Mouse (Mus musculus) cerebellum, postnatal 10 days (tissue): ENCODE data around the gene Cuedc1.

Experiments used
- DNase-seq, 2 experiments: peaks; one replicate each; pipeline ENCODE4 v3.0.0; 2021; ENCODE audit warnings: mixed read lengths in 2 of 2

Gene Cuedc1

DNA sequence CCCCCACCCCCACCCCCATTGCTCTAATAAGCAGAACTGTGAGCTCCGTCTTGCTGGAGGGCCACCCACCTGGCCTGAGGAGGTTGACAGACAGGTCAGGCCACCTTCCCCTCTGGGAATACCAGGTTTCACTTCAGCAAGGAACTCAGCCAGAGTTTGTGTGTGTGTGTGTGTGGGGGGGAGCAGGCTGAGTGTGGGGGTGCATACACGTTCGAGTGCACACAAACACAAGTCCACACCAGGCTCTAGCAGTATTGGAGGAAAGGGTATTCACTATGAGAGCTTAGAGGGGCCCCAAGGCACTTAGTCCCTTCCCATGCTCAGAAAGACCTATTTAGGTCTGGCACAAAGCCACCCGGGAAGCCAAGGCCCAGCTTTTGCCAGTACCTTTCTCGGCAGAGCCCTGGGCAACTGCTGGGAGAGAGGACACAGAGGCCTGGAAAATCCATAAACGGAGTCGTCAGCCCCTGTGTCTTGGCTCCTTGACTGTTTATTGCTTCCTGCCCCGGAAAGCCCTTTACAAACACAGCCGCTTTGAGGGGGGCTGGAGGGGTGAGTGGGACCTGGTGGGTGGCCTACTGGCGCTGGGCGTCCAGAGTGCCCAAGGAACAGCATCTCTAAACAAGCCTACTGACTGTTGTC is 50.9 kb downstream of the Cuedc1 start:
- DNase-seq, result peak; percentile 81 to 83

GRCm38 (mm10) chr11:88151379-88152155 is 53.7 kb downstream of the Cuedc1 start:
- DNase-seq, result no peak

GRCm38 (mm10) chr11:88153880-88154279 is 56.0 kb downstream of the Cuedc1 start:
- DNase-seq, result no peak

DNA sequence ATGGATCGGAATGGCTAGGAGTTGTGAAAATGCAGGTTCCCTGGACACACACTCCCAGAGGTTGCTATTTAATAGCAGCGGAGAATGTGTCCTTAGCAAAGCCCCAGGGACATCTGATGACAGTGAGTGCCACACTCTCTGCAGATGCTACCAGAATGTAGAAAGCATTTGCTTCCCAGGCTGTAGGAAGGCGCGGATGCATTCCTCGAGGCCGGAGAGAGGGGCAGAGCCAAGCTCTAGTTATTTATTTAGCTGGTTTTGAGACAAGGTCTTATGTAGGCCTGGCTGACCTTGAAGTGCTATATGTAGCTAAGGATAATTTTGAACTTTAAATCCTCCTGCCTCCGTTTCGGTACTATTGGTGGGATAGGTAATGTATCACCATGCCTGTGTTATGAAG is 56.6 kb downstream of the Cuedc1 start:
- no peak for DNase-seq

DNA sequence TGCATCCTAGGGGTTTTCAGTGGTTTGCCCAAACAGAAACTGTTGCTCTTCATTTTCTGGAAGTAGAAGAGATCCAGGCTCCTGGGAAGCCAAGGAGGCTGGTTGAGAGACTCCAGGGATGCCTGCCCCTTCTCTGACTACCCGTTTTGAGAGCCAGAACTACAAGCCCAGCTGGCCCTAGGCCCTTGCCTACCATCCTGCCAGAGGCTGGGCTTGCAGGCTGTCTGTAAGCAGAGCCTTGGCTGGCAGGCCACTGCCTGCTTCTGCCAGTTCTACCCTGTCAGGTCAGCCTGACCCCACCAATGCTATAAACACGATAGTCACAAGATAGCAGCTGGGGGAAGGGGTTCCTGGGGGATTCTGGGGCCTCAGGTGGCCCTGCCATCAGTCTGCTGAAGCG is 57.6 kb downstream of the Cuedc1 start:
- peak; percentile 82 to 88 for DNase-seq

DNA sequence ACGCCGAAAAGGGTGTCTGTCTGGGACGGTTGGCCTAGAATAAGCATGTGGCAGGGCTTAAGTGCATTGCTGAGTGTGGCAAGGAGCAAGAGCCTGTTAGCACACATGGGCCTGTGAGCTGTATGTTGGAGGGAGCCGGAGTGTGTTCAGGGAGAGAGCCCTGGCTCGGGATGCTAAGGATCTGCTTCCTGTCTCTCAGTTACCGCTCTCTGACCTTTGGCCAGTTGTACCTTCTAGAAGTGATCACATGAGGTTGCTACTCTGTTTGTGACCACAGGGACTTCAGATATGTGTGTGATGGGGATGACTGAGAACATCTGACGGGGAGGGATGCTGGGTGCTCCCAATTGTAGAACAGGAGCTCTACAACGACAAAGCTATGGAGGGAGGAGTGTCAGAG is 58.1 kb downstream of the Cuedc1 start:
- no peak for DNase-seq

DNA sequence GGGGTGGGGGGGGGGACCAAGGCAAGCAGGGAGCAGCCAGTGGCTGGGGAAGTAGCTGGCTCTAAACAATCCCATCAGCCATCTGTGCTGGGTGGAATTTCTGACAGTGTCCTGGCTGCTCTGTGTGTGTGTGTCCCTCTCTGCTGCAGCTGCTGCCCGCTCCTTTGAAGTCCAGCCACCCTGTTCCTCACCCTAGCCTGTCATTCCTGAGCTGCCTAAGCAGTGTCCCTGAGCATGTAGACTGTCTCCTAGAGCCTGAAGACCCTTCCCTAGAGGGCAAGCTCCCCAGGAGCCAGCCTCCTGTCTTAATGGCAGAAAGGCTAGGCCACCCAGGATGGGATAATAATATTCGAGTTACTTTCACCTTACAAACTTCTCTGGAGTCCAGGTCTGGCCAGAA is 58.5 kb downstream of the Cuedc1 start:
- DNase-seq, result no peak

DNA sequence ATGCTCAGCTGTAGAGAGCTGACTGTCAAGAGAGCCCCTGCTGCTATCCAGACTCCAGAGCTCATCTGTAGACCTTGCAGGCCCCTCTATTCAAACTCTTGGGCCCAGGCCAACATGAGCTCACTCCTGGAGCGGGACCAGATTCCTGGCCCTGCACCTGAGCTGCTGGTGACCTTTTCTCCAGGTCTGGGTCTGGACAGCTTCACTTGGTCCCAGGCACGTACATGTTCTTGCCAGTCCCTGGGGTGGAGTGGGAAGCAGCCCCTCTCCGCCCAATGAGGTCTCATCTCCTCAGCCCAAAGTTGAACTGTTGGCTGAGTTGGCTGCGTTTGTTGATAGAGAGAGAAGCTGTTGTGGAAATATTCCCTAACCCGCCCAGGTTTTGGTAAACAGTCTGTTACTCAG is 61.0 kb downstream of the Cuedc1 start:
- peak; percentile 76 to 79 for DNase-seq

GRCm38 (mm10) chr11:88159389-88159788 is 61.5 kb downstream of the Cuedc1 start:
- peak in 1 of 2 experiments; percentile 46 for DNase-seq

DNA sequence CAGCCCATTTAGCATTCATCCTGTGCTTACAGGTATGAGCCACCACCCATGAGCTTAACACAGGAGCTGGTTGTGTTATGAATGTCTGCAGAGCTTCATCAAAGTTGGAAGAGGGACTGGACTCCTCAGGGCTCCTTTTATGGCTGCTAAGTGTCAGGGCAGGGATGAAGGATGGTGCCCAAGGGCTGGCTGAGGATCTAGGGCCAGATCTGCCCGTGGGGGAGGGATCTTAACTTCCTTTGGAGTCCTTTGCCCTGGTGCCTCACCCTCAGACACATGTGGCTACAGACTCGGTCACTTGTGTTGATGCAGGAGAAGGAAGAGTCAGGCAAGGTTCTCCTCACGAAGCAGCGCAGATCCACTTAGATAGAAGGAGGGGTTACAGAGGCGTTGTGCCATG is 62.5 kb downstream of the Cuedc1 start:
- no peak for DNase-seq

- DNase-seq, result peak; percentile 79 to 80
Measured at GRCm38 (mm10) chr11:88161051-88161581, 63.3 kb downstream of the Cuedc1 start.

GRCm38 (mm10) chr11:88161651-88162362 is 63.9 kb downstream of the Cuedc1 start:
- DNase-seq, result peak; percentile 95

GRCm38 (mm10) chr11:88162740-88163139 is 64.9 kb downstream of the Cuedc1 start:
- DNase-seq, result no peak

DNA sequence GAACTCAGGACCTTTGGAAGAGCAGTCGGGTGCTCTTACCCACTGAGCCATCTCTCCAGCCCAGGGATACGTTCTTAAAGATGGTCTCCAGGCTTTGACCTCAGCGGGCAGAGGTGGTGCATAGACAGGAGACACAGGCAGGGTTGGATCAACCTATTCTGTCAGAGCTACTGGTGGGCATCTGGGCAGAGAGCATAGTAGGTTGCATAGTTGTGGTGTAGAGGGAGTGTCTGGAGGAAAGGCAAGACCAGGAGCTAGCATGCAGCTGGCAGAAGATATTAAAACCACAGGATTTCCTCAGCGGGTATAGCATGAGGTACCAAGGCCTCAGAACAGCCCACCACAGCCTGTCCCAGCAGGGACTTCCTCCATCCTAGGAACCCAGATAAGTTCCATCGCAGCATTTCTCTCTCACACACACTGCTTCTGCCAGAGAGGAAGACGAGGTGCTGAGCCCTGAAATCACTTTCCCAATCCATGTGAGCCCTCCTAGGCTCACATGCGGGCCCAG is 66.4 kb downstream of the Cuedc1 start:
- DNase-seq, result no peak

GRCm38 (mm10) chr11:88164801-88165377 is 67.0 kb downstream of the Cuedc1 start:
- peak; percentile 79 to 87 for DNase-seq

GRCm38 (mm10) chr11:88165683-88166364 is 68.0 kb downstream of the Cuedc1 start:
- DNase-seq, result no peak

GRCm38 (mm10) chr11:88166471-88166870 is 68.6 kb downstream of the Cuedc1 start:
- no peak for DNase-seq

GRCm38 (mm10) chr11:88168611-88169010 is 70.8 kb downstream of the Cuedc1 start:
- no peak for DNase-seq

- DNase-seq, result no peak
Measured at GRCm38 (mm10) chr11:88169531-88170040, 71.7 kb downstream of the Cuedc1 start.

DNA sequence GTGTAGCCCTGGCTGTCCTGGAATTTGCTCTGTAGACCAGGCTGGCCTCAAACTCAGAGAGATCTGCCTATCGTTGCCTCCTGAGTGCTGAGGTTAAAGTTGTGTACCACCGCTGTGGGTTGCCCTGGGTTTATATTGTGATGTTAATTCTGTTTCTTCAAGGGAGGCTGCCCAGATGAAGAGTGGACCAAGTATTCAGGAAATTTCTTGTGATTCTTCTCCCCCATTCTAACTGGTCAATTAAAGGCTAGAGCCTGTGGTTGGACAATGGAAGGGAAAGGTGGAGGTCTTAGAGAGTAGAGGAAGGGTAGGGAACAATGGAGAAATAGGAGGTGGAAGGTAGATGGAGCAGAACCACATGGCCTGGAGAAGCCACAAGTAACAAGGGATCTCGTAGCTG is 72.7 kb downstream of the Cuedc1 start:
- no peak for DNase-seq

DNA sequence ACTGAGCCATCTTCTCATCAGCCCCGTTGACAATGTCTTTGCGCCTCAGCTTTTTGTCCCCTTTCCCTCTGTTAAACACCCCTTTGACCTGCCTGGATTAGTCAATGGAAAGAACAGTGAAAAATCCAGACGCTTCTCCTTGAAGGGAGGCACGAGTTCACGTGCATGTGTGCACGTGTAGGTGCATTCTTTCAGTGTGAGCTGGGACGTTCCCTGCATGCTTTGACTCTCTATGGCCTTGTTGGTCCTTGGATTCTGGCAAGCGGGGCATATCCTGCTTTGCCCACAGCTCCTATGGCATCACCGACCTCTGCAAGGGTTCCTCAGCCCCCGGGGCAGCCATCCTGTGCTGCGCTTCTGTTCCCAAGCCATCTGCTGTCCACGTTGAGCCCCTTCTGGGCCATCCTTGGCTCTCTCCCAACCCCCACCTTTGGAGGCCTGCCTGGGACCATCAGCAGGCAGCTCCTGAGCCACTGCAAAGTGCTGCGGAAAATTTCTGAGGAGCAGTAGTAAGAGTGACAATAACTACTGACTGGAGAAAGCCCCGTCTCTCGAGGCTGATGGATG is 74.1 kb downstream of the Cuedc1 start:
- DNase-seq, result peak; percentile 78 to 85
